Mouse (Mus musculus): ENCODE results near the gene Smim11.
A peak's percentile ranks its signal among the peaks of the same experiment; 100 is the strongest.

Smim11 gene

GRCm38 (mm10) chr16:92320361-92320760 is 19.3 kb downstream of the Smim11 start:
- no peak for DNase-seq

GRCm38 (mm10) chr16:92321341-92321740 is 20.3 kb downstream of the Smim11 start, which contains the start of gene Fam243:
Fam243 (minus strand) TSS chr16:92321441.
- no peak for DNase-seq

- no peak for DNase-seq
These were observed 23.4 kb downstream of the Smim11 start for GRCm38 (mm10) chr16:92324309-92325061.

GRCm38 (mm10) chr16:92325062-92325406 is 23.9 kb downstream of the Smim11 start:
- DNase-seq = no peak

- DNase-seq = no peak
These were observed 26.8 kb downstream of the Smim11 start for GRCm38 (mm10) chr16:92327911-92328310.

- DNase-seq = no peak
These were observed 29.9 kb downstream of the Smim11 start for GRCm38 (mm10) chr16:92330966-92331365.

GRCm38 (mm10) chr16:92334600-92334999 is 33.5 kb downstream of the Smim11 start:
- DNase-seq = no peak

- peak; percentile 18 to 22 for DNase-seq
These were observed 35.2 kb downstream of the Smim11 start for GRCm38 (mm10) chr16:92336280-92336679.

GRCm38 (mm10) chr16:92340612-92341511 is 39.8 kb downstream of the Smim11 start:
- no peak for DNase-seq

- no peak for DNase-seq
These were observed 44.1 kb downstream of the Smim11 start for GRCm38 (mm10) chr16:92345177-92345576.

- no peak for DNase-seq
These were observed 45.3 kb downstream of the Smim11 start for GRCm38 (mm10) chr16:92346297-92346916.

- DNase-seq = no peak
These were observed 47.9 kb downstream of the Smim11 start for GRCm38 (mm10) chr16:92348941-92349340.

GRCm38 (mm10) chr16:92353295-92353694 is 52.2 kb downstream of the Smim11 start:
- no peak for DNase-seq

- DNase-seq = no peak
These were observed 52.8 kb downstream of the Smim11 start for GRCm38 (mm10) chr16:92353897-92354296.

GRCm38 (mm10) chr16:92355366-92355765 is 54.3 kb downstream of the Smim11 start:
- no peak for DNase-seq

GRCm38 (mm10) chr16:92355982-92356381 is 54.9 kb downstream of the Smim11 start:
- no peak for DNase-seq

- DNase-seq = no peak
These were observed 55.9 kb downstream of the Smim11 start for GRCm38 (mm10) chr16:92357023-92357422.

GRCm38 (mm10) chr16:92357566-92357965 is 56.5 kb downstream of the Smim11 start:
- no peak for DNase-seq

- no peak for DNase-seq
These were observed 57.6 kb downstream of the Smim11 start for GRCm38 (mm10) chr16:92358734-92359133.

- DNase-seq = no peak
These were observed 58.1 kb downstream of the Smim11 start, which contains the start of gene Kcne1 for GRCm38 (mm10) chr16:92359229-92359628. Kcne1 (minus strand) TSS chr16:92359468.

GRCm38 (mm10) chr16:92360711-92361110 is 59.6 kb downstream of the Smim11 start:
- DNase-seq = no peak

Data from thymus, adult 18-20 months (tissue).